Mouse (Mus musculus) heart, postnatal 0 days (tissue): ENCODE measurements at regions not wholly inside any gene's neighbourhood (a gene's known extent, or its start where the extent isn't known, plus 50 kb on each side); places are given as distances from the start of the nearest gene placed in this dataset.

Source experiments
- ATAC-seq: fragments of 200-750 bp; cut with Nextera tagmentation; 2 replicates; pipeline ENCODE4 v1.8.0; 2017; ENCODE audit warnings: low read depth, moderate number of reproducible peaks, moderate library complexity; ENCODE audit not compliant: insufficient read depth
- DNase-seq: peaks from one replicate; pipeline ENCODE4 v3.0.0-alpha.2; 2016; ENCODE audit warnings: low spot score
- H3K27ac ChIP-seq: fragments of 300-500 bp; sonication (generic); 2 replicates; pipeline ENCODE4 v1.5.1; 2014; ENCODE audit warnings: low read depth, mild to moderate bottlenecking
- H3K27me3 ChIP-seq: fragments of 300-500 bp; sonication (generic); 2 replicates; pipeline ENCODE4 v1.6.1; 2014; ENCODE audit warnings: low read length, mixed read lengths; ENCODE audit not compliant: control insufficient read depth, insufficient read depth
- H3K36me3 ChIP-seq: fragments of 300-500 bp; sonication (generic); replicated peaks from 2 replicates; pipeline ENCODE4 v1.6.1; 2014; ENCODE audit warnings: low read length, mixed read lengths; ENCODE audit not compliant: control insufficient read depth, insufficient read depth
- H3K4me1 ChIP-seq: fragments of 300-500 bp; sonication (generic); 2 replicates; pipeline ENCODE4 v1.6.1; 2014; ENCODE audit warnings: antibody characterized with exemption; ENCODE audit not compliant: control insufficient read depth, insufficient read depth
- H3K4me2 ChIP-seq: fragments of 300-500 bp; sonication (generic); 2 replicates; pipeline ENCODE4 v1.6.1; 2014; ENCODE audit warnings: low read depth, mild to moderate bottlenecking, low read length, moderate library complexity
- H3K4me3 ChIP-seq: fragments of 300-500 bp; sonication (generic); 2 replicates; pipeline ENCODE4 v1.5.1; 2014; ENCODE audit warnings: low read depth, low read length
- H3K9ac ChIP-seq: fragments of 300-500 bp; sonication (generic); replicated peaks from 2 replicates; pipeline ENCODE4 v1.6.1; 2014; ENCODE audit warnings: low read depth, low read length, mixed read lengths
- H3K9me3 ChIP-seq: fragments of 300-500 bp; sonication (generic); replicated peaks from 2 replicates; pipeline ENCODE4 v1.6.1; 2016; ENCODE audit warnings: low read length; ENCODE audit not compliant: control insufficient read depth
- CTCF ChIP-seq: IDR thresholded peaks from 2 replicates; pipeline ENCODE4 v1.5.1; 2016; ENCODE audit warnings: antibody characterized with exemption, control low read depth, low read depth
- EP300 ChIP-seq: IDR thresholded peaks from 2 replicates; pipeline ENCODE4 v1.6.1; 2016; ENCODE audit warnings: antibody characterized with exemption, low read depth
- WGBS: fragments of 180-500 bp; shearing (Covaris S2); extraction: QIAGEN DNeasy Blood & Tissue Kit; methylation state at CpG from one replicate; pipeline ENCODE4 v1.1.7; 2014; 5-methylcytosine and 5-hydroxymethylcytosine counted together

DNA sequence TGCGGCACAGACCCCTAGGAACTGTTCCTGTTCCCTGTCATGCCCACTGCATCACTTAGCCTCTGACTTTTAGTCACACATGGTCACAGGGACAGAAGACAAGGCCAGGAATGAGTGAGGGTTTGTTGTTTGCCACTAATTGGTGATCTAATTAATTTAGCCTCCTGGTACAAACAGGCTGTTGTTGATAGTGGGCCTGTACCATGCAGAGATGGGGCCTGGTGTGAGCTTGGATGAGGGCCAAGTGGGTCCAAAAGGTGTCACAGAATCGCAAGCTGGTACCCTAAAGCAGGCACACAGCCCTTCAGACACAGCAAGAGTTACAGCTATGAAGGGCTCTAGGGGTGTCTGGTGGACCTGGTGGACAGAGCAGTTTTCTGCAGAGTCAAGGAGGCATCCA, 421.2 kb upstream of the Mki67 start:
- no peaks in the 10 kb centered on the region for H3K4me1 ChIP-seq
- H3K4me3 ChIP-seq = no peak overlapping the region
- H3K4me2 ChIP-seq = no peak overlapping the region
- H3K27ac ChIP-seq = no peak overlapping the region
- 76% methylated on average over 2 of the region's 2 CpGs for WGBS
- no peaks in the 10 kb centered on the region for H3K27me3 ChIP-seq
- H3K36me3 ChIP-seq = no peaks in the 10 kb centered on the region
- DNase-seq (no peak), ATAC-seq (no peak)
- H3K9ac ChIP-seq = no peak overlapping the region
- TF ChIP-seq EP300 (no peak), CTCF (no peak)
- H3K9me3 ChIP-seq = no peaks in the 10 kb centered on the region

DNA sequence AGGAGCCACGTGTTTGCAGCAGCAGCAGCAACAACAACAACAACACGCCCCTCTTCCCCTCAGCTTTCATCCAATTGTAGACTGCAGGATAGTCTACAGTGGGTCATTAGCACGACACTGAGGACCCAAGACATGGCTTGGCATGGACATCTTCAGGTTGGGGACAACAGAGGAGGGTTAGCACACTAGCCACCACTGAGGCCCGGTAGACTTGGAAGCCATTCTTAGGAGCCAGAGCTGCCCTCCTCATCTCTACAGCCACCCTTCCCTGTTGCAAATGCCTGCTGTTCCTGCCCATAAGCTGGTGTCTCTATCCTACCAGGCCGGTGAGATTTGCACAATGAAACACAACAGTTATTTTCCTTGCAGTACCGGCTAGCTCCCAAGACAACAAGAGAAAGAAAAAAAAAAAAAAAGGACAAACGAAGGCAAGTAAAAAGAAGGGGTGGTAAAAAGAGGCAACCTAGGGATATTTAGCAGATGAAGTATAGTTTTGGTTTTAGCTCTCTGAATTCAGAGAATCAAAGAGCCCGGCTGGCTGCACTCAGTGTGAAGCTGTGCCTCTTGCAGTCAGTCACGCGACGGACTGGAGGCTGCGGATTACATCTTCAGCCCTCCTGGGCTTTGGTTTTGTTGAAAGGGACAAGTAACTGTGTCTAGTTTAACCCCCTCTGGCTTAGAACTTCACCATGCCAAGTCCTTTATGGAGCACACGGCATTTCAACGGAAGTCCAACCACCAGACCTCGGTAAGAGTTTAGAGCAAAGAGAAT, 421.9 kb upstream of the Mki67 start:
- no peak for ATAC-seq
- TF ChIP-seq EP300 = no peak
- TF ChIP-seq CTCF = no peak
- Histone ChIP-seq H3K27me3 (no peaks in the 10 kb centered on the region), H3K9me3 (no peaks in the 10 kb centered on the region), H3K36me3 (no peaks in the 10 kb centered on the region), H3K4me2 (no peak overlapping the region), H3K4me3 (no peak overlapping the region), H3K4me1 (no peaks in the 10 kb centered on the region), H3K9ac (no peak overlapping the region), H3K27ac (no peak overlapping the region)
- WGBS = 81% methylated on average over 15 of the region's 15 CpGs
- DNase-seq = no peak

DNA sequence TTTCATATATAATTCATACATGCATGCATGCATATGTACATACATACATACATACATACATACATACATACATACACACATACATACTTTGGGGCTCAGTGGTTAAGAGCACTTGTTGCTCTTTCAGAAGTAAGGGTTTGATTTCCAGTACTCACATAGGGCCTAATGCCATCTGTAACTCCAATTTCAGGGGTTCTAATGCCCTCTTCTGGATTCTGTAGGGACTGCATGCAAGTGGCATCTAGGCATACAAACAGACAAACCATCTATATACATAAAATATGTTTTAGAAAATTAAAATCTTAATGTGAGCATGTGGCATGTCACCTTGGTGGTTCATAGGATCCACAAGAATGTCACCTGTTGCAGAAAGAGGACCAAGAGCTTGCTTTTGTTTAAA, 426.7 kb upstream of the Mki67 start:
- Histone ChIP-seq H3K27me3 (no peaks in the 10 kb centered on the region), H3K9ac (no peak overlapping the region), H3K4me1 (no peaks in the 10 kb centered on the region), H3K27ac (no peak overlapping the region), H3K36me3 (no peaks in the 10 kb centered on the region), H3K4me2 (no peak overlapping the region), H3K4me3 (no peak overlapping the region), H3K9me3 (no peaks in the 10 kb centered on the region)
- no peak for TF ChIP-seq EP300
- peak; percentile 21; the same call in 1 of the 2 replicates for TF ChIP-seq CTCF
- no peak for ATAC-seq
- no peak for DNase-seq

DNA sequence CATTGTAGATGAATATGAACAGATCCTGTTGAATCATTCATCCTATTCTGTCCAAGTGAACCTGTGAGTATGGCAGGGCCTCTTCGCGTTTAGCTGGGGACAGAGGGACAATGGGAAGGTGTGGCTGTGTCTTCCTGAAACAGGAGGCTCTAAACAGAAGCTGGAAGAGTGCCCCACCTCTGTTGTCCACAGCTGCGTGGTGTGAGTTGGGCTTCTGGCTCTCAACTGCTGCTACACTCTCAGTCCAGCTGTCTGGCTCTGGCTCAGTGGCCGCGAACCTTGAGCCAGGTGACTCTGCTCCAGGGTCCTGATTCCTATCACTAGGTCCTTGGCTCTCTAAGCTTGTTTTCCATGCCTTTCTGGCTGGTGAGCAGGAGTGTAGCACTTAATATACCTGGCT, 434.0 kb upstream of the Mki67 start:
- Histone ChIP-seq H3K27ac (no peak overlapping the region), H3K36me3 (no peaks in the 10 kb centered on the region), H3K4me3 (no peak overlapping the region), H3K9me3 (no peaks in the 10 kb centered on the region), H3K27me3 (no peaks in the 10 kb centered on the region), H3K4me1 (no peaks in the 10 kb centered on the region), H3K4me2 (no peak overlapping the region), H3K9ac (no peak overlapping the region)
- TF ChIP-seq CTCF = no peak
- TF ChIP-seq EP300 = no peak
- ATAC-seq = no peak
- DNase-seq = no peak
- WGBS = 47% methylated on average over 5 of the region's 5 CpGs

DNA sequence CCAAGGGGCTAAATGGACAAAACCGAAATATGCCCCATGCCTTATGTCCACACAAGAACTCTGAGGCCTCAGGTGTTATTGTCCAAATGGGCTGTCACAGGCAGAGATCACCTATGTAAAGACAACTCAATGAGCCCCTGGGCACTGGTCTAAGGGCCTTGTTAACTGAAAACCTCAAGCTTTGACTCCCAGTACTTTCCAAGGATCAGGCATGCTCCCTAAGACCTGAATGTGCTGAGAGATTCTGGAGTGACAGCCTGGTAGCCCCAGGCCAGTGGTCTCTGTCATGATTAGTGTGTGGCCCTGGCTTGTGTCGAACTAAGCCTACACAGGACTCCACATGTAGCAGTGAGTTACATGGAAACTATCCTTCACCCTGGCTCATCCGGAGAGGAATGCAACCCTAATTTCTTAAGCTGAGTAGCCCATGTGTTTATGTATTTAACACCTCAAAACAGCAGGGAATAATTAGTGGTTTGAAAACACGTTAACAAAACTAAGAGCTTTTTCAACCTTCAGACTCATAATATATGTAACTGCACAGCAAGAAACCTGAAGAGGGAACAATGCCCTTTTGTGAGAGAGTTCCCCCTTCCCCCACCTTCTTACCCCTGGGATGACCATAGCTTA, 435.3 kb upstream of the Mki67 start:
- no peaks in the 10 kb centered on the region for H3K27me3 ChIP-seq
- no peak overlapping the region for H3K4me3 ChIP-seq
- no peaks in the 10 kb centered on the region for H3K36me3 ChIP-seq
- no peak overlapping the region for H3K4me2 ChIP-seq
- H3K4me1 ChIP-seq = no peaks in the 10 kb centered on the region
- no peak for DNase-seq
- WGBS = 69% methylated on average over 4 of the region's 4 CpGs
- TF ChIP-seq EP300 = no peak
- no peak for TF ChIP-seq CTCF
- no peak overlapping the region for H3K27ac ChIP-seq
- ATAC-seq = no peak
- H3K9ac ChIP-seq = no peak overlapping the region
- no peaks in the 10 kb centered on the region for H3K9me3 ChIP-seq

DNA sequence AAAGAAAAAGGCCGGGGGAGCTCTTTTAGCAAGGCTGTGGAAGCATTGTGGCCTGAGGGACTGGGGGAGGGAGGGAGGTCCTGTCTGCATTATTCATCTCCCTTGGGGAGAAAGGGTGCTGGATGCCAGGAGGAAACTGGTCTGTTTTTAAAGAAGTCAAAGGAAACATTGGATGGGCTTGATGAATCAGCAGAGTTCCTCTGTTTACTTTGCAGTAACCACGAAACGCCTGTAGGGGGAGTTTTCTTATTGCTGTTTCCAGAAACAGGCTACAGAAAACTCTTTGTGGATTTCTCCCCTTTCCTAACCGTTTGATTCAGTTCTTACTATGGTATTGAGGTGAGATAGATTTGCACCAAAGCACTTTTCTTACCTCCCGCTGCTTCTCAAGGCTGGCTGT, 436.3 kb upstream of the Mki67 start:
- TF ChIP-seq CTCF (peak; percentile 60), EP300 (no peak)
- H3K36me3 ChIP-seq = no peaks in the 10 kb centered on the region
- H3K4me1 ChIP-seq = no peaks in the 10 kb centered on the region
- ATAC-seq = no peak
- H3K27ac ChIP-seq = no peak overlapping the region
- H3K9ac ChIP-seq = no peak overlapping the region
- no peaks in the 10 kb centered on the region for H3K9me3 ChIP-seq
- H3K27me3 ChIP-seq = no peaks in the 10 kb centered on the region
- H3K4me2 ChIP-seq = no peak overlapping the region
- DNase-seq = peak; percentile 79
- H3K4me3 ChIP-seq = no peak overlapping the region
- WGBS = 22% methylated on average over 5 of the region's 5 CpGs
